Mouse (Mus musculus) left cerebral cortex, adult 11 months (tissue): Measurements from ENCODE around the gene Trmt44.
A peak's percentile ranks its signal among the peaks of the same experiment; 100 is the strongest.
"Not testable (repeated sequence)": the region's sequence is repeated elsewhere in the genome, so short reads cannot be mapped to it uniquely, and the experiment has no call there.

Source experiments
- DNase-seq: peaks from one replicate; pipeline ENCODE4 v3.0.0; 2022; ENCODE audit warnings: low spot score

Gene Trmt44

DNA sequence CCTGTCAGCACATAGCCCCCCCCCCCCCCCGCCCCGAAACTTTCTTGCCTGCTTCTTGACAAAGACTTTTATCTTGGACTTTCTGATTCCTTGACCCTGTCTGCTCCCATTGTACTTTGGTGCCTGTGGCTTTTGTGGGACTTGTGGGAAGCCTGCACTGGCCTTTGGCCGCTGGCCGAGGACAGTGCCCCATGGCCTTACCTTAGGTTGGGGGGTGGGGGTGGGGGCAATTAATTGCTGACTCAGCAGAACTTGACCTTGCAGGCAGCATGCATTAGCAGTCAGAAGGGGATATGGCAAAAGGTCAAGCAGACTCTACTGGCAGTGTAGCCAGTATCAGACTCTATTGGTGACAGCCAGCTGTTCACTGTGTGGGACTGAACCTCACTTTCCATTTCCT, 16.6 kb upstream of the Trmt44 start:
- DNase-seq = no peak

- not testable (repeated sequence) for DNase-seq
Observed at GRCm38 (mm10) chr5:35584259-35584658, 9.4 kb upstream of the Trmt44 start.

- DNase-seq = no peak
Observed at GRCm38 (mm10) chr5:35583221-35583783, 8.4 kb upstream of the Trmt44 start.

GRCm38 (mm10) chr5:35582445-35583220, 7.8 kb upstream of the Trmt44 start, which contains the start of gene Acox3:
Gene Acox3 (plus strand): TSS chr5:35583040.
- DNase-seq = peak; percentile 96

GRCm38 (mm10) chr5:35580156-35580922, 5.5 kb upstream of the Trmt44 start:
- no peak for DNase-seq

DNA sequence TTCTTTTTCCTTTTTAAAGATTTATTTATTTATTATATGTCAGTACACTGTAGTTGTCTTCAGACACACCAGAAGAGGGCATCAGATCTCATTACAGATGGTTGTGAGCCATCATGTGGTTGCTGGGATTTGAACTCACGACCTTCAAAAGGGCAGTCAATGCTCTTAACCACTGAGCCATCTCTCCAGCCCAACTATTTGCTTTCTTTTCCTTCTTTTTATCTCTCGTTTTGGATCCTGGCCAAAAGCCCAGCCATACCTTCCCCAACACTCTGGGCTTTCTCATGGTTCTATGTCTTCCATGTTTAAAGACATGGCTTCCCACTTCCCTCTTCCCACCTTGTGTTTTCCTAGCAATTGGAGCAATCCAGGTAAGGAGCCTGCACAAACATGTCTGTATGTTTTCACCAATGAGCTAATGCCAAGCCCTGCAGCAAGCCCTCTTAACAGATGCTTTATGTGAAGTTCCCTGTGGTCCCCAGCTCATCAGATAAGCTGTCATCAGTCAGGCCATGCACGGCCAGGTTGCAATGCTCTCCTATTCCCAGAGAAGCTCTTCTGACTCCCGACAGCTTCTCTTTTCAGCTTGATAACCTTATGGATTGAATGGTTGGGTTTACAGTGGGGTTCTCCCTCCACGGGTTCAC, 4.5 kb upstream of the Trmt44 start:
- DNase-seq = no peak

GRCm38 (mm10) chr5:35578411-35578810, 3.5 kb upstream of the Trmt44 start:
- no peak for DNase-seq

- no peak for DNase-seq
Observed at GRCm38 (mm10) chr5:35576409-35577020, 1.6 kb upstream of the Trmt44 start.

GRCm38 (mm10) chr5:35571546-35571945, 3.3 kb downstream of the Trmt44 start:
- no peak for DNase-seq

- DNase-seq = no peak
Observed at GRCm38 (mm10) chr5:35566632-35567031, 8.2 kb downstream of the Trmt44 start.

DNA sequence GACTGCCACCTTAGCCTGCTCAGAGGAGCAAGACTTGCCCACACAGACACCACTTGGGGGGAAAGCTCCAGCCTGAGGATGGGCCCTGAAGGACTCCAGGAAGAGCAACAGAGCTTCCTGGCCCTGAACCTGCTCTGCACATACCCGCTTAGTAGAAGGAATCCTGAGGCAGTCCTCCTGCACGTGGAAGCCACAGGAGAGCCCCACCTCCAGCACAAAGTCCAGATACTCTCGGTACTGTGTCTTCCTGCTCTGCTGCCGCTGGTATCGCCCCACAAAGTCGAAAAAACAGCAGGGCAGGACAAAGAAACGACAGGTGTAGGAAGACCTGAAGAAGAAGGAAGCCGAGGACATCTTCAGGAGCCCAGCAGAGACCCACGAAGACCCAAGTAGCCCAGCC, 9.7 kb downstream of the Trmt44 start:
- DNase-seq = no peak

DNA sequence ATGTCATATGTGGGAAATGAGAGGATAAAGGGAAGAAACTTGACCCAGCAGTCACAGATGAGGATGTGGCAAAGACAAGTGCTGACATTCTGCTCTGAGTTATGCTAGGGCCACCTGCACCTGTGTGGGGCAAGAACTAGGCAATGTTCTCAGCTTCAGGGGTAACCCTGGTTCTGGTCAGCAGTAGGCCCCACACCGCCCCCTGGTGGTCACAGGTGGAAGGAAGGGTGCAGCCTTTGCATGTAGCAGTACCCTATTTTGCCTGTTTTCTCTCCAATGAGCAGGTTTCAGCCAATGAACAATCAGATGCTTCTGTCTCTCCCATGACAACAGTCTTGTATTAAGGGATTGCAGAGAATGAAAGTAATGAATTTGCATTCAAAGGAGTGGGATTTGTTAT, 11.4 kb downstream of the Trmt44 start:
- no peak for DNase-seq

DNA sequence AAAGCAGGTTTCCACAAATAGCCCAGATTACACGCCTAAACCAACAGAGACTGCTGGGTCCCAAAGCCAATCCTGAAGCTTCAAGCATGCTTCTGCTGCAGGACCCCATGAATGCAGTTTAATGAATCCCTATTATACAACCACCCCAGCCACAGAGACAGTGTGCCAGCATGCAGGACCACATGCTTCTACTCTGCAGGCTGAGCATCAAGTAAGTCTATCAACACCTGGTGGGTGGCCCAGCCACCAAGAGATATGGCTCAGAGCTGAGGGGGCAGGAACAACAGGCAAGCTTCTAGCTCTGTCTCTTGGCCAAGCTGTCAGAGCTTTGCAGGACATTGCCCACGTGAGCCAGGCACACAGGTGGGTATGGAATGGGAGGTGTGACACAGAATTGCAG, 12.3 kb downstream of the Trmt44 start:
- no peak for DNase-seq

DNA sequence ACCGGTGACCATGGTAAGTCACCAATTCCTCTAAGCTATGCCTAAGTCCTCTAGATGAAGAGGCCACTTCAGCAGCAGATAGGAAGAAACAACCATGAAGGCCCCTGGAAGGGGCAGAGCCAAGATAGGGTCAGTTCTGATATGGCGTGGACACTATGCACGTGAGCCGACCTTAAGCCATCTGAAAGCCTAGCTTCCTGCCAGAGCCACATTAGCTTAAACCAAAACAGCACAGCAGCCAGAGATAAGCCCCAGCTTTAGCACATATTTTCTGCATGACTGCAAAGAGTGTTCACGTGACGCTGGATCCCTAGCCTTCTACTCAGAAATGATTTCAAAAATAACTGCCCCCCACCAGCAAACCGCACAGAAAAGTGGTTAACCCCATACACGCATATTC, 15.4 kb downstream of the Trmt44 start:
- DNase-seq = no peak

DNA sequence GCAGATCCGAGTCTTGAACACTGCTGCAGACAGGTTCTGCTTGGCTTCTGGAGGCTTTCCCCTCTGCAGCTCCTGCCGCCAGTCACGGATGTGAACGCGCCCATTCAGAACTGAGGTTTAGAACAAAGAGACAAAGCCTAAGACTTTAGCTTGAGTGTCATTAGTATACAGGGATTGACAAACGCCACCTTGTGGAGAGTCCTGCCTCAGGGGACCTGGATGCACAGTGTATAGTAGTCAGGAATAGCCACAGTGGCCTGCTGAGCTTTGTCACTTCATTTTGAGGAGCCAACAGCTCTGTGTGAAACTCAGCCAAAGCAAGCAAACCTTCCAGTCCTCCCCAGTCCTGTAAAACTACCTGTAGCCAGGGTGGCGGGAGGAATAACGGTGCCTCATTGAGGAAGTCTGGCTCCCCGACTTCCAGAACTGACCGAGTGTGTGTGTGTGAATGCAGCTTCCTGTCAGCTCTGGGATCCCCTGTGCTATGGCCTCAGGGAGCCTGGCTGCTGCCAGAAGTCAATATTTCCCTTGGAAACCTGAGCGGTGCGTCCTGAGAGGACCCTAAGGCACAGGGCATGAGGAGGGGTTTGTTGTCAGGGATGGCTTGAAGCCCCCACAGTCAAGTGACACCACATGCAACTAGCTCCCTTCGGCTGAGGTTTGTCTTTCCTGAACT, 16.8 kb downstream of the Trmt44 start:
- no peak for DNase-seq

DNA sequence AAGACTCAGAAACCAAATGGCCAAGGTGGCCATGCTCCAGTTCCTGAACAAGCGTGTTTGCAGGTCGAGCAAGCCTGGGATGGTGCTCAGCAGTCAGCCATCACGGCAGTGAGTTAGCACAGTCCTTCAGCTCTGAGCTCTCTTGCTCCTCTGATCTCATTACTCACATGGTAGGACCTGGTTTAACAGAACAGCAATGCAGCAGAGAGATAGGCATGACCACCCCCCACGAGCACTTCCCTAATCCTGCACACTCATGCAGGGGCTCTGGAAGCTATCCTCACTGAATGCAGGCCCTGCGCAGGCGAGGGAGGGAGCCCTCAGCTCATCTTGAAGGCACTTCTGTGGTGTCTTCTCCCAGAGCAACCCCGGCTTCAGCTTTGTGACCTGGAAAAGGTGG, 18.5 kb downstream of the Trmt44 start:
- DNase-seq = no peak

DNA sequence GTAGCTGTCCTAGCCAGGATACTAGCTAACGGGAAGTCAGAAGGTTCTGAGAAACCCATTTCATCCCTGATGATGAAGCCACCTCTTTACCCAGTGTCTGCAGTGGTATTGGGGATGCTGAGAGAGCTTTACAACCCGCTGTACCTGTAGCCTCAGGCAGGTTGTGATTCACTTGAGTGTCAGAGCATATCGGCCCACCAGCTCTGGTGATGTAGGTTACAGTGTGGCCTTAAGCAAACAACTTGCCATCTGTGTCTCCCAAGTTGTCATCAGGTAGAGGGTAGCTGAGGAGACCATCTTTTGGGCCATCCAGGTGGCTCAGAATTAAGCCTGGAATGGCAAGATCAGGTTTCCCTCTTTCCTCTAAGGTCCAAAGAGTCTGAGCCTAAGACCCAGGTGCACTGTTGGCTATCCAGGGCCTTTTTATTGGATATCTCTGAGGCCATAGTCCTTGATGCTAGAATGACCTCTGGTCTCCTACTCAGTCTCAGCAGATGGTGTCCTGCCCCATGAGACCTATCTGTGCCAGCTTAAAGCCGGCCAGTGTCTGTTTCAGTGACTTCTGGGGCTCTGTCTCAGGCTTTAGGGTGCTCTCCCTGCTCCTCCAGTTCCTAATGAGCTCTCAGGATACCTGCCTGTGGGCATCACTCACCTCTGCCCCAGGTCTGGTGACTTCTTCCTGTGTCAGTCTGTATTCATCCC, 21.9 kb downstream of the Trmt44 start:
- no peak for DNase-seq

GRCm38 (mm10) chr5:35551855-35552837, 22.7 kb downstream of the Trmt44 start:
- DNase-seq = no peak

GRCm38 (mm10) chr5:35546127-35546526, 28.7 kb downstream of the Trmt44 start:
- no peak for DNase-seq
